Mouse (Mus musculus) intestine, embryonic 16.5 days (tissue): Measurements from ENCODE around the gene Gm14548. TPM values are rescaled to one million over a fixed set of nuclear protein-coding genes. Genes with fewer than 3 reads are reported as not detected.
"Not testable (repeated sequence)": the region's sequence is repeated elsewhere in the genome, so short reads cannot be mapped to it uniquely, and the experiment has no call there.

Experiments
- ATAC-seq: fragments of 200-750 bp; cut with Nextera tagmentation; 2 replicates; pipeline ENCODE4 v1.8.0; 2017; ENCODE audit warnings: moderate TSS enrichment, moderate library complexity
- H3K27ac ChIP-seq: fragments of 300-500 bp; sonication (generic); 2 replicates; pipeline ENCODE4 v1.5.1; 2014; ENCODE audit warnings: mild to moderate bottlenecking, low read length
- H3K27me3 ChIP-seq: fragments of 300-500 bp; sonication (generic); replicated peaks from 2 replicates; pipeline ENCODE4 v1.6.1; 2014; ENCODE audit warnings: low read length, control low read depth, mixed read lengths; ENCODE audit not compliant: control insufficient read depth, insufficient read depth
- H3K36me3 ChIP-seq: fragments of 300-500 bp; sonication (generic); 2 replicates; pipeline ENCODE4 v1.6.1; 2014; ENCODE audit warnings: low read length, control low read depth; ENCODE audit not compliant: control insufficient read depth, insufficient read depth
- H3K4me1 ChIP-seq: fragments of 300-500 bp; sonication (generic); 2 replicates; pipeline ENCODE4 v1.6.1; 2014; ENCODE audit warnings: low read length, control low read depth, mixed read lengths; ENCODE audit not compliant: control insufficient read depth, insufficient read depth
- H3K4me2 ChIP-seq: fragments of 300-500 bp; sonication (generic); 2 replicates; pipeline ENCODE4 v1.6.1; 2014; ENCODE audit warnings: low read depth, low read length, control low read depth
- H3K4me3 ChIP-seq: fragments of 300-500 bp; sonication (generic); 2 replicates; pipeline ENCODE4 v1.5.1; 2014; ENCODE audit warnings: mild to moderate bottlenecking, low read length
- H3K9ac ChIP-seq: fragments of 300-500 bp; sonication (generic); 2 replicates; pipeline ENCODE4 v1.6.1; 2014; ENCODE audit warnings: low read depth, low read length
- H3K9me3 ChIP-seq: fragments of 300-500 bp; sonication (generic); 2 replicates; pipeline ENCODE4 v1.6.1; 2016; ENCODE audit warnings: low read length, control low read depth; ENCODE audit not compliant: control insufficient read depth
- WGBS: fragments of 180-500 bp; shearing (Covaris S2); extraction: QIAGEN DNeasy Blood & Tissue Kit; methylation state at CpG from one replicate; pipeline ENCODE4 v1.1.7; 2014; 5-methylcytosine and 5-hydroxymethylcytosine counted together
- polyA plus RNA-seq: library from polyadenylated mRNA; unstranded; fragments of >200 nt; fragmentation: Nextera tagmentation; extraction: Ambion mirVana; gene quantifications from 2 replicates; pipeline ENCODE4 v1.2.1, GENCODE M21; 2015

The Gm14548 gene
- polyA plus RNA-seq, result 0.10 and 0.17 TPM in 2 replicates

DNA sequence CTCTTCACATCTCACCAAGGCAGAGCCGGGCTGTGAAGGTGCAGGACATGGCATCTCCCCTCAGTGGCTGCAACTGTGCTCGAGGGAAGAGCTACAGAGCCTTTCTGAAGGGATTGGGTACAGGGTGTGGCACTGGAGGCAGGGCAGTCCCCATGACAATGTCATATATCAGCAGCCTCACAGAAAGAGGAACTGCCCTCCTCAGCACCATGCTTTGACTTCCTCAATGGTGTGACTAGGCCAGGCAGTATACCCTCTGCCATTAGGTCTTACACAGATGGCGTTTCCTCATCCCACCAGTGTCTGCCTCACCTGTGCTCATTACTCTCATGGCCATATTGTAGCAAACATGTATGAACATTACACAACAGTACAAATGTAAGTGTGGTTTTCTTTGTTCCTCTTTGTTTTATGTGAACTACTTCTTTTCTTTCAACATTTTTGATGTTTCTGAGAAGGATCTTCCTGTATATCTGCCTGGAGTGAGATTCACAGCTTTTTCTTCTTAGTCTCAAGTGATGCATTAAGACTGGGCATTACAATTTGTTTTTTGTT lies at the start of gene Gm14548:
TSS of gene Gm14548 (minus strand) at position 85 of the 555 bp plus-strand sequence.
- H3K36me3 ChIP-seq, ATAC-seq, H3K27ac ChIP-seq, H3K9me3 ChIP-seq, H3K9ac ChIP-seq, H3K4me1 ChIP-seq, H3K4me3 ChIP-seq, H3K4me2 ChIP-seq, H3K27me3 ChIP-seq: not testable (repeated sequence)
- WGBS, result 64% methylated on average over 3 of the region's 3 CpGs

GRCm38 (mm10) chr7:3946117-3946516 lies 48.2 kb upstream of the Gm14548 start:
- Histone ChIP-seq H3K27ac (no peak overlapping the region), H3K4me2 (no peak overlapping the region), H3K9me3 (no peaks in the 10 kb centered on the region), H3K9ac (no peak overlapping the region), H3K4me3 (no peak overlapping the region), H3K36me3 (no peaks in the 10 kb centered on the region), H3K27me3 (no peaks in the 10 kb centered on the region), H3K4me1 (no peaks in the 10 kb centered on the region)
- ATAC-seq, result no peak
- whole genome bisulfite sequencing, result 61% methylated on average over 4 of the region's 4 CpGs

- H3K36me3 ChIP-seq, result no peaks in the 10 kb centered on the region
- H3K27me3 ChIP-seq, result no peaks in the 10 kb centered on the region
- no peaks in the 10 kb centered on the region for H3K9me3 ChIP-seq
- no peak overlapping the region for H3K4me2 ChIP-seq
- no peaks in the 10 kb centered on the region for H3K4me1 ChIP-seq
- H3K9ac ChIP-seq, result no peak overlapping the region
- 77% methylated on average over 3 of the region's 3 CpGs for WGBS
- no peak overlapping the region for H3K27ac ChIP-seq
- no peak overlapping the region for H3K4me3 ChIP-seq
- no peak for ATAC-seq
Observed at GRCm38 (mm10) chr7:3940915-3941314, 43.0 kb upstream of the Gm14548 start.

DNA sequence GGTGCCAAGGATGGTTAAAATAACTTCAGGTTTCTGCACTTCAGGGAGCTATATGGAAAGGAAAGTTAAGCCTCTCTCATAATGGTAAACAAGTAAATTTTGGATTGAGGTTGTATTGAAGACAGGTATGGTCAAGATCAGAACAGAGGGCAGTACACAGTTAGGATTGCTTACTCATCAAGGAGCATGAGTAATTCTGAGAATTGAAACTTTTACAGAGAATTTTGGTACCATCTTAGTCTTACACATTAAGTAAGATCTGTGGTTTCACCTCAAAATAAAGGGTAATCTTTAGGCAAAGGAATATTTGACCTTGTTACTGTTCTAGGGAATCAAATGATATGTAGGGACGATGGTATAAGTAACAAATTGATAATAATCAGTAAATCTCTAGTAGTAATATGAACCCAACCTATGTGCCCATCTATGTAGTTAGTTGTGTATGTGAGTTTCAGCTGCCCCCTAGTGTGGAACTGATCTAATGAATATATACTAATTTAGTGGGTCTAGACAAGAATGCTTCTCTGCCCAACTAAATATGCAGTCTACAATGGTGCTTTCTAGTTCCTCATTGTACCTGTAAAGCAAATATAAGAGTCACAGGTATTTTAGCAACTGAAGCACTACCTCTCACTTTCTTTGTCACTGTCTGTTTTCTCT lies 42.1 kb upstream of the Gm14548 start:
- H3K9me3 ChIP-seq, result no peaks in the 10 kb centered on the region
- no peak for ATAC-seq
- 71% methylated on average over 1 of the region's 1 CpGs for WGBS
- H3K27me3 ChIP-seq, result no peaks in the 10 kb centered on the region
- H3K27ac ChIP-seq, result no peak overlapping the region
- no peak overlapping the region for H3K9ac ChIP-seq
- H3K36me3 ChIP-seq, result no peaks in the 10 kb centered on the region
- H3K4me2 ChIP-seq, result no peak overlapping the region
- no peaks in the 10 kb centered on the region for H3K4me1 ChIP-seq
- H3K4me3 ChIP-seq, result no peak overlapping the region

DNA sequence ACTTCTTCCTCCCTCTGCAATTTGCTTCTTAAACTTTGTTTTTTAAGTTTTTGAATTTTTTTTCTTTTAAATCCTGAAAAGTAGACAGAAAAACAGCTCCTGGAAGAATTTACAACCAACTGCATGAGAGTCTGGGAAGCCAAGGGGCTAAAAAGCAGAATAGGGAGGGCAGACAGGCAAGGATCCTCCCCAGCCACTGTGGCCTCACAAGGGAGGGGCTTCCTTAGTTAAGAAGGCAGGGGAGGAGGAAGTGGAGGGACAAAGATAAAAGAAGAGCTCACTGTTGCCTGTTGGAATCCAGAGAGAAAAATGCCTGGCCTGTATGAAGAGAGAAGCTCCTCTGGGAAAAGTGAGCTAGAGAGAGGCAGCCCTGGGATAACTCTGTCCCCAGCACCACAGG lies 37.6 kb upstream of the Gm14548 start:
- H3K9ac ChIP-seq, H3K4me1 ChIP-seq, ATAC-seq, H3K4me3 ChIP-seq, H3K4me2 ChIP-seq, H3K9me3 ChIP-seq, H3K27me3 ChIP-seq, H3K27ac ChIP-seq, H3K36me3 ChIP-seq: not testable (repeated sequence)

DNA sequence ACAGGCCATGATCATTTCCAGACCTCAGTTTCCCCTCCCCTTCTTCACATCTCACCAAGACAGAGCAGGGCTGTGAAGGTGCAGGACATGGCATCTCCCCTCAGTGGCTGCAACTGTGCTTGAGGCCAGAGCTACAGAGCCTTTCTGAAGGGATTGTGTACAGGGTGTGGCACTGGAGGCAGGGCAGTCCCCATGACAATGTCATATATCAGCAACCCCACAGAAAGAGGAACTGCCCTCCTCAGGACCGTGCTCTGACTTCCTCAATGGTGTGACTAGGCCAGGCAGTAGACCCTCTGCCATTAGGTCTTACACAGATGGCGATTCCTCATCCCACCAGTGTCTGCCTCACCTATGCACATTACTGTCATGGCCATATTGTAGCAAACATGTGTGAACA lies 17.5 kb upstream of the Gm14548 start, which contains the start of gene Lilra6:
TSS of gene Lilra6 (minus strand) at position 117 of the 400 bp plus-strand sequence.
- WGBS, result 68% methylated on average over 2 of the region's 2 CpGs
- not testable (repeated sequence) for H3K9me3 ChIP-seq, H3K4me3 ChIP-seq, H3K27ac ChIP-seq, H3K36me3 ChIP-seq, H3K4me2 ChIP-seq, H3K27me3 ChIP-seq, H3K4me1 ChIP-seq, H3K9ac ChIP-seq, ATAC-seq

GRCm38 (mm10) chr7:3903704-3904103 lies 5.8 kb upstream of the Gm14548 start:
- ATAC-seq, result no peak
- Histone ChIP-seq H3K4me1 (no peaks in the 10 kb centered on the region), H3K9ac (no peak overlapping the region), H3K4me2 (no peak overlapping the region), H3K27ac (no peak overlapping the region), H3K4me3 (no peak overlapping the region), H3K9me3 (no peaks in the 10 kb centered on the region), H3K36me3 (no peaks in the 10 kb centered on the region), H3K27me3 (no peaks in the 10 kb centered on the region)
- whole genome bisulfite sequencing, result 16% methylated on average over 1 of the region's 1 CpGs

DNA sequence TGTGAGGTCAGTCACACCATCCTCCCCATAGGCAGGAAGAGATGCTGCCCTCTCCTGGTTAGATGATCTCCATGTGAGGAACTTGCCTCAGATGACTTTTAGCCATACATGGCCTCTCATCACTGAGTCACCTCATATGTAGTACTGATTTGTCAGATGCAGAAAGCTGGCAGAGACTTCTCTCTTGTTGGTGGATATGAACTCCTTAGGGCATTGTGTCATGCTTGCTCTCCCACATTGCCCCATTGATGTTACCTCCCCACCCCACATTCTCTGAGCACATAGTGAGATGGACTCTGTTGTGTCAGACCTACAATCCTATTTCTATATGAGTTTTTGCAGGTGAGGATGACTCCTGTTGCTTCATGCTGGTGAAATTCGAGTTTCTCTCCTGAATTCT lies 22.9 kb downstream of the Gm14548 start:
- H3K27ac ChIP-seq, H3K4me3 ChIP-seq, H3K9ac ChIP-seq, H3K4me2 ChIP-seq, H3K36me3 ChIP-seq, ATAC-seq, H3K9me3 ChIP-seq, H3K4me1 ChIP-seq, H3K27me3 ChIP-seq: not testable (repeated sequence)
- WGBS, result no CpG with 5 or more reads among the region's 1 CpGs

DNA sequence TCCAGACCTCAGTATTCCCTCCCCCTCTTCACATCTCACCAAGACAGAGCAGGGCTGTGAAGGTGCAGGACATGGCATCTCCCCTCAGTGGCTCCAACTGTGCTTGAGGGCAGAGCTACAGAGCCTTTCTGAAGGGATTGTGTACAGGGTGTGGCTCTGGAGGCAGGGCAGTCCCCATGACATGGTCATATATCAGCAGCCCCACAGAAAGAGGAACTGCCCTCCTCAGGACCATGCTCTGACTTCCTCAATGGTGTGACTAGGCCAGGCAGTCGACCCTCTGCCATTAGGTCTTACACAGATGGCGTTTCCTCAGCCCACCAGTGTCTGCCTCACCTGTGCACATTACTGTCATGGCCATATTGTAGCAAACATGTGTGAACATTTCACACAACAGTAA lies 53.0 kb downstream of the Gm14548 start, which contains the start of gene Pira2:
TSS of gene Pira2 (minus strand) at position 101 of the 400 bp plus-strand sequence.
- not testable (repeated sequence) for H3K4me1 ChIP-seq, H3K4me2 ChIP-seq, ATAC-seq, H3K27me3 ChIP-seq, H3K27ac ChIP-seq, H3K36me3 ChIP-seq, H3K9me3 ChIP-seq, H3K9ac ChIP-seq, H3K4me3 ChIP-seq
- WGBS, result no CpG with 5 or more reads among the region's 2 CpGs

DNA sequence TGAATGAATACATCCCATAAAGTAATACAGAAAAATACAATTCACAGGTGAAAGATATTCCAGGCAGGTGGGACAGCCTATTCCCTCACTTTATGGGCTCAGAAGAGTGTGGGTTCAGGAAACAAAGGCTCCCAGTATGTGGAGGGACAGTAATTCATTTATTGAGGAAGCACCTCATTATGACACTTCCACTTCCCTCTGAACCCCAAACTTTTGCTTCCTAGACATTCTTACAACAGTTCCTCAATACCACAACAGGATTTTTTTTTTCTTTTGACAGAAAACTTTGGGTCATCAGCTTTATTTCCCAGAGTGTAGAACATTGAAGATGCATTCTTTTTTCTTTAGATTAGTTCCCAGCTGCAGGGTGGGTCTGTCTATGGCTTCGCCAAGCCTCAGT lies 60.1 kb downstream of the Gm14548 start:
- not testable (repeated sequence) for H3K9ac ChIP-seq, H3K36me3 ChIP-seq, H3K4me3 ChIP-seq, H3K4me2 ChIP-seq, H3K27me3 ChIP-seq, H3K9me3 ChIP-seq, ATAC-seq, H3K27ac ChIP-seq, H3K4me1 ChIP-seq
- WGBS, result no CpG with 5 or more reads among the region's 1 CpGs
